Mouse (Mus musculus) kidney, adult 9 months (tissue): ENCODE results near the gene Ipo13.
A peak's percentile ranks its signal among the peaks of the same experiment; 100 is the strongest.

ENCODE experiments used
- DNase-seq: peaks from one replicate; pipeline ENCODE4 v3.0.0; 2022

The Ipo13 gene

GRCm38 (mm10) chr4:117878703-117879102, 36.1 kb downstream of the Ipo13 start:
- no peak for DNase-seq

DNA sequence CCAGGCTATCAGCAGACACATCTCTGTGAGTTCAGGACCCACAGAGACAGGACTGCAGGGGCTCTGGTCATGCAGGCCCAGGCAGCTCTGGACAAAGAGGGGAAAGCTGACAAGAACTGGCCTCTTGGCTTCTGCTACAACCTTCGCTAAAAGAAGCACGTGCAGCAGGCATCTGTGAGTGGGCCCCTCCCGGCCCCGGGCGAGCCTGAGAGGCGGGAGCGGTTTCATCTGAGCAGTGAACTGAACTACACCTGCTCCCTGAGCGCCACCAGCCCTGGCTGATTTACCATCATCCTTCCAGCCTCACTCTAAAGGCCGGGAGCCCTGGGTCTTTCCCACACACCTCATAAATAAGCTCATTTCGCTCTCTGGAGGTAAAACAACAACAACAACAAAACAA, 36.5 kb downstream of the Ipo13 start:
- no peak for DNase-seq

GRCm38 (mm10) chr4:117873615-117874014, 41.2 kb downstream of the Ipo13 start:
- no peak for DNase-seq

DNA sequence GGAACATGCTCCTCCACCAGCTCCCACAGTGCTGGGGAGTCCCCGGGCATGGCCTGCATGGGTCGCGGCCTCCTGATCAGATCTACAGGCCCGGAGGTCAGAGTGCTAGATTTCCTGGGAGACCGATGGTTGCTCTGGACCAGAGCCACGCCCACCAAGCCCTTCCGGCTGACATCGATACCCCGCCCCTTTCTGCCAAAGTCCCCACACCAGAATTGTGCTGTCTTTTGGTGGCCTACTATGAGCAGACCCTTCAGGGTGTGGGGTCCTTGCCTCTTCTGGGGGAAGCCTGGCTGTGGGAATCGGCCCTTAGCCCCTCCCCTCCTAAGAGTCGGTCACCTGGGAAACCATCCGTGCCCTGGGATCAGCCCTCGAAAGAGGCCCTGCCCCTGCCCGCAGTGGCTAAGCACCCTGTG, 42.3 kb downstream of the Ipo13 start, which contains the start of gene Ccdc24:
TSS of gene Ccdc24 (minus strand) at position 87 of the 416 bp plus-strand sequence.
- peak; percentile 33 for DNase-seq

DNA sequence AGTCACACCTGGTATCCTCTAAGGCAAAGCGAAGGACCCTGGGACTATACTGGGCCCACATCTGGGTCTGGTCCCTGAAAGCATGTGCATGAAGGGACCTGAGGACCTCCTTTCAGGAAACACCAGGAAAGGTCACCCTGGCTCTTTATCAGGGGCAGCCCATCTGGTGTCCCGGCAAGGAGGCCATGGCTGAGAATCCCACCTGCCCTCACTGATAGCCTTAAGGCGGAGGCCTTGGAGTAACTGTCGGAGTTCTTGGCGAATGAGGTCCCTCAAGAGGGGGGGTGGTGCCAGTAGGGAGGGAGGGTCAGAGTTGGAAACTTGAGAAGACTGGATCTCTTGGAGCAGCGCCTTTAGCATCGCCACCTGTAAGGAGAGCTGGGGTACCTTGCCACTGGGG, 43.0 kb downstream of the Ipo13 start:
- DNase-seq = no peak

GRCm38 (mm10) chr4:117870437-117870836, 44.4 kb downstream of the Ipo13 start:
- DNase-seq = no peak

DNA sequence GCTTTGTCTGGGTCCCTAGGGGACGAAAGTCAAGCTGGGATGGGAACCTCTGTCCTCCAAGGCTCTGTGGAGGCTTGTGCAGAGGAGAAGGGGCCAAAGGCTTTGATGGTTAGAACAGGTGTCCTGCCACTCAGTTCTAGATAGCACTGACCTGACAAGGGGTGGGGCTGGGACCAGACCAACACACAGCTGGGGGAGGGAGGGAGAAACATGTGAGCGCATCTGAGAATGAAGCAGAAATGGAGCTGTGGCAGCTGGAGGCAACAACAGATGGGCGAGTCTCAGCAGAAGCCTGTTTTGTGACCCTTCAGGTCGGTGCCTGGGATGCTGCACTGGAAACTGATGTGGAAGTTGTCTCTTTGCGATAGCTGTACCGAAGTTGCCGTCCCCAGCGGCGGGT, 45.5 kb downstream of the Ipo13 start:
- no peak for DNase-seq

- peak; percentile 57 for DNase-seq
These were observed 47.0 kb downstream of the Ipo13 start for GRCm38 (mm10) chr4:117867823-117868222.

DNA sequence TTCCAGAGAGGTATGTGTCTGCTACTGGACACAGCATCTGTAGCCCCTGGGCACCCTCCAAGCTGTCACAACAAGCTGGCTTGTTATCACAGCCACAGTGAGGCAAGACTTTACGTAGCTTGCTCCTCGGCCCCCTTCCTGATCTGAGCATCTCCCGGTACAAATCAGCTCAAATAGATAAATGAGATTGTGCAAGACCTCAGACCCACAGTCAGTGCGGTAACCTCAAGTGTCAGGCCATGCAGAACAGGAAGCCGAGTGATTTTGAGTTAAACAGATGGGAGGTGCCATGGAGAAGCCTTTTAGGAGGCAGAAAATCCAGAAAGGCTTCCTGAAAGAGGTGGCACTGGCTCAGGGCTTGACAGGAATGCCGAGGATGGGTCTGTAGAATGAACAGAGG, 47.8 kb downstream of the Ipo13 start:
- no peak for DNase-seq

GRCm38 (mm10) chr4:117866083-117866482, 48.7 kb downstream of the Ipo13 start:
- DNase-seq = peak; percentile 93

- DNase-seq = peak; percentile 30
These were observed 52.0 kb downstream of the Ipo13 start for GRCm38 (mm10) chr4:117862823-117863222.

GRCm38 (mm10) chr4:117860570-117860969, 54.2 kb downstream of the Ipo13 start:
- no peak for DNase-seq

GRCm38 (mm10) chr4:117858794-117859193, 56.0 kb downstream of the Ipo13 start:
- peak; percentile 73 for DNase-seq

DNA sequence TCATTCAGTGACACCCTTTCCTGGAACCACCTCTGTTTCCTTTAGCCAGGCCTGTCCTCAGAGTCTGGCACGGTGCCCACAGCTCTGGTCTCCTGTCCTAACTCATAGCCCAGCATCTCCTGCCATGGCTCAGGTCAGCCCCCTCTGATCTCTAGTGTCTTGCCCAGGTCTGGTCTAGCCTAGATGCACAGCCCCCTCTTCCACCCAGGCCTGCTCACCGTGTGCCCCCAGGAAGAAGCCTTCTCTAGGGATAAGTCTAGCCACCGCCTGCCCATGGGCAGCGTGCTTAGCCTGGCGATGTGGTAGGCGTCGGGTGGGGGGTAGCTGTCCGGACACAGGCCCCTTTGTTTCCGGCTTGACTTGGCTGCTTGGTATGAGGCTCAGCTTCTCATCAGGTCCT, 59.7 kb downstream of the Ipo13 start:
- no peak for DNase-seq

DNA sequence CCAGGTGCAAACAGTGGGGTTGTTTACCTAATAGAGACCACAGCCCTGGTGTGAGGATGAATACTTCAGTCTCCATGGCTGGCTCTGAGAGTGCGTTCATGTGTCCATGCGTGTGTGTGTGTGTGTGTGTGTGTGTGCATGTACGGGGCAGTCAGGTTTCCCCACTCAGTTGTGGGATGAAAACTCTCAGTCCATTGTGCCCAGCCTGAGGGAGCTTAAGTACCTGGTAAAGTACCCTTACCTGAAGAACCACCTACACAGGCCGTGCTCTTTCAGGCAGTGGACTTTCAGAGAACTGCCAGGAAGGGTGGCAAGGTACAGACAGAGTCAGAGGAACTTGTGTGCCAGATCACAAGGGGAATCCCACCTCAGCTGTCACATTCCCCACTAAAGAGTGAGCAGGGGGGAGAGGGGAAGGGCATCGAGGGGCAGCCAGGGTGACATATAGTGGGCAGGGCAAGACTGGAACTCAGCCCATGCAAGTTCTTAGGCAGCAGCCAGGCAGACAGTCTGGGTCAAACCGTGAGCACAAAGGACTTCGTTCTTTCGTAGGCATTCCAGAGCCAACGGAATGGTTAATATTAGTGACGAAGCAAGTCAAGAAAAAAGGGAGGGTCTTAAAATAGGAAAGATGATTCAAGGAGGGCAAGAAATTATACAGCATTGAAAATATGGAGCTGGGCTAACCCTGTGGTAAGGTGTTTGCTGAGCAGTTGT, 62.5 kb downstream of the Ipo13 start:
- peak; percentile 58 for DNase-seq

GRCm38 (mm10) chr4:117850871-117851270, 63.9 kb downstream of the Ipo13 start:
- DNase-seq = no peak

DNA sequence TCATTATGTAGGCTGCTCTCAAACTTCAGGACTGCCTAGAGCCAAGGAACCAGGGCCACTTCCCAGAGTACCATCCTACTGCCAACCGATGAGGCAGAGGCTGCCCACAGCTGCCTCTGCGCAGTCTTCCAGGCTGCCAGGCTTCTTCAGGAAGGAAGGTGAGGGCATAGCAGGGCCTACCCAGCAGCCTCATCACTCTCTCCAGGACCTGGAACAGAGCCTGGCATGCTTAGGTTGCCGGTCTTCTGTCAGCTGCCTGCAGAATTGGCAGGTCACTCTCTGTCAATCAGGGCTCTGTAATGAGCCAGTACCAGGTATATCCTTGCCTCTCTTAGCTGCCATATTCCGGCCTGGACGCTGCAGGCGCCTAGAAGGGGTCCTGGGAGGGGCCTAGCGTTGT, 64.6 kb downstream of the Ipo13 start:
- no peak for DNase-seq

GRCm38 (mm10) chr4:117849506-117849905, 65.3 kb downstream of the Ipo13 start:
- DNase-seq = no peak

- no peak for DNase-seq
These were observed 65.7 kb downstream of the Ipo13 start for GRCm38 (mm10) chr4:117849063-117849462.

DNA sequence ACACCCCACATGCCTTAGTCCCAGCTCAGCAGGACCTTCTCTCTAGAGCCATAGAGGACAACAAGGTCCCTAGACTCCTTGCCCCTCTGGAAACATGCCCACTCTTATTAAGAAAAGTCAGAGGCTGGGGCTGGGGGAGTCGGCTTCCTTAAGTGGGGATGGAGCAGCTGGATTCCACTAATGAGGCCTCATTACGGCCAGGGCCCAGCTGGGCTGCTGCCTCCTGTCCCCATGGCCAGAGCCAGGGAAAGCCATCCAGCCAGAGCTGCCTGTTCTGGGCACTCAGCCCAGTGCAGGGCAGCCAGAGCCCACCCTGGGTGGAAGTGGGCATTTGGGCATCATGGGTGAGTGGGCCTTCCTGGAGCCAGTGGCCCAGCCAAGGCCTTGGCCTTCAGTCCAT, 67.8 kb downstream of the Ipo13 start:
- DNase-seq = no peak

DNA sequence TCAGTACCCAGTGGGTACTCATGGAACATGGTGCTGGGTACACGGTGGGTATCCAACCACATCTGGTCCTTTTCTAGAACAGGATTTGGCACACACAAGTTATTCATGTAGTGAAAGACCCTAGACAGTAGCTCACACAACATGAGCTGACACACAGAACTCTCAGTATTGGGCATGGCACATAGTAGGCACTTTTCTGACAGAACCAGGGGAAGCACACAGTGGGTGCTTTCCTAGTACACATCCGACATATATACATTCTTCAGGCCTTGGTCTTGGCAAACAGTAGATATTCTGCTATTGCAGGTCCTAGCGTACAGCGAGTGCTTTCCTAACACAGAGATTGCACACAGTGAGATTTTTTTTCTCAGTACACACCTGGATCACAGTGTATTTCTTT, 68.5 kb downstream of the Ipo13 start:
- DNase-seq = no peak

DNA sequence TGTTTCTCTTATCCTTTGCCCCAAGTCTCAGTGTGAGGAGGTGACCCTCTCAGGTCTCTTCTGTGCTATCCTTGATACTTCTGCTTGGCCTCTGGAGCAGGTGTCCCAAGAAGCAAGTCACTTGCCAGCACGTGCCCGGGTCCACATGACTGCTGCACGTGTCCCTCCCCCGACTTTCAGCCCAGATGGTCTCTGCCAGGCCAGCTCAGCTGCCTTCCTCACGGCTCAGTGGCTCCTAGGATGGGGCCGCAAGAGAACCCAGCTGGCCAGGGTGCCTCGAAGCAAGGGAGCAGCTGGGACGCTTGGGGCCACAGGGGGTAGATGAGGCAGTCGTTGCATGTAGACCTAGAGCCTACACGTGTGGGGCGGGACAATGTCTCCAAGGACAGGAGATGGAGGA, 69.5 kb downstream of the Ipo13 start:
- DNase-seq = no peak
